Comparison of ENCODE assay signal across 10 mouse cellular contexts in the genomic region with DNA sequence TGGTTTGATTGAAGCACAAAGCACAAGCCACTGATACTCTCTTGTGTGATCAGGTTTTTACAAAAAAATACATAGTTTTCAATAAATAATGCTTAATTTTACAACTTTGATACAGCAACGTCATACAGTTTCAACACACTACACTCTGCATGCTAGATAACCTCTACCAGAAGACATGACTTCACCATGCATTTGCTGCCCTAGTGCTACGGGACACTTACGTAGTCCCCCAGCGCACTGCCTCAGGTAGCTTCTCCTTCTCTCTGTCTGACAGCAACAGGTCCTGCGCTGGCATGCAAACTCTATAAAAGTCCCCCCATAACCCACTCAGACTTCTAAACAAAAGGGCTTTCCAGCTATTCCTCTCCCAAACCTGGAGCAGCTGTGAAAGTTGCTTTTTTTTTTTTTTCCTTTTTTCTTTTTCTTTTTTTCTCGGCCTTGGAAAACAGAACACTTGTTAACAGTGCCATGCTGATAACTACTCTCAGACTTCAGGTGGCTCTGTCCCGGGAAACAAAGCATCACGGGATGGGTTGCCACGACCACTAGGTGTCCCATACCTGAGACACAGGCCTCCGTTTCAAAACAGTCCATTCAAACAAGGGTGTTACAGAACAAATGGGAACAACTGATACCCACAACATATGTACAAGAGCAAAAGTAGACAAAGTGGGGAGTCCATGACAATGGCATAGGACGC. TPM values are rescaled to one million over a fixed set of nuclear protein-coding genes. Genes with fewer than 3 reads are reported as not detected.
DNase-seq lines count a peak whose midpoint lies in the region; ATAC-seq lines count a peak whose summit lies in the region.
"Had no signal": no experiment of that assay in that cellular context is flagged by ENCODE, and none has a peak within 500 bp of the region (broad histone marks: within the 10 kb centered on the region; RNA-seq: fewer than 3 reads in every experiment).

No protein-coding gene starts in this region.

- H3K4me1 ChIP-seq in embryonic facial prominence, embryonic 13.5 days, result peaks cover 19% of the 10 kb centered on the region
- peaks cover 14% of the 10 kb centered on the region for H3K4me1 ChIP-seq in hindbrain, embryonic 16.5 days (ENCODE audit: control insufficient read depth, insufficient read depth, low read depth, low read length)
- peaks cover 11% of the 10 kb centered on the region; the same call in 1 of the 2 replicates for H3K4me1 ChIP-seq in neural tube, embryonic 12.5 days

- H3K9me3 ChIP-seq in embryonic facial prominence, embryonic 13.5 days, result no peaks in the 10 kb centered on the region
- no peaks in the 10 kb centered on the region for H3K9me3 ChIP-seq in hindbrain, embryonic 16.5 days (ENCODE audit: control insufficient read depth, low read length)
- H3K9me3 ChIP-seq in neural tube, embryonic 12.5 days, result no peaks in the 10 kb centered on the region

- peak; percentile 4 for DNase-seq in kidney, postnatal 14 days
- no peak for DNase-seq in kidney, postnatal 25 days
- no peak for DNase-seq in gastrocnemius, postnatal 10 days
- no peak for DNase-seq in right cerebral cortex, postnatal 25 days
- no peak for DNase-seq in spleen, postnatal 10 days (ENCODE audit: low spot score in 2 of 2)
- DNase-seq: adrenal gland, adult 8-10 months had no signal

- H3K4me2 ChIP-seq in embryonic facial prominence, embryonic 13.5 days, result peak overlapping the region; percentile 70
- H3K4me2 ChIP-seq in hindbrain, embryonic 16.5 days (ENCODE audit: low read length), result peak overlapping the region; percentile 66
- peak overlapping the region; percentile 70 for H3K4me2 ChIP-seq in neural tube, embryonic 12.5 days (replicated peaks)

- ATAC-seq in embryonic facial prominence, embryonic 13.5 days (ENCODE audit: insufficient number of reproducible peaks, insufficient read depth, low FRiP score, low TSS enrichment, low read depth), result no peak
- no peak for ATAC-seq in hindbrain, embryonic 16.5 days
- no peak for ATAC-seq in neural tube, embryonic 12.5 days (ENCODE audit: low FRiP score, low read depth)

- no peaks in the 10 kb centered on the region for H3K27me3 ChIP-seq in embryonic facial prominence, embryonic 13.5 days
- H3K27me3 ChIP-seq in hindbrain, embryonic 16.5 days (replicated peaks; ENCODE audit: control insufficient read depth, insufficient read depth, low read length), result no peaks in the 10 kb centered on the region
- no peaks in the 10 kb centered on the region for H3K27me3 ChIP-seq in neural tube, embryonic 12.5 days (replicated peaks)

- H3K4me3 ChIP-seq in embryonic facial prominence, embryonic 13.5 days, result peak overlapping the region; percentile 97
- peak overlapping the region; percentile 63 for H3K4me3 ChIP-seq in hindbrain, embryonic 16.5 days (ENCODE audit: low read length)
- peak overlapping the region; percentile 11; the same call in 1 of the 2 replicates for H3K4me3 ChIP-seq in neural tube, embryonic 12.5 days

- peaks cover 24% of the 10 kb centered on the region for H3K36me3 ChIP-seq in embryonic facial prominence, embryonic 13.5 days
- no peaks in the 10 kb centered on the region for H3K36me3 ChIP-seq in hindbrain, embryonic 16.5 days (ENCODE audit: control insufficient read depth, insufficient read depth, low read length)
- H3K36me3 ChIP-seq in neural tube, embryonic 12.5 days, result peaks cover 13% of the 10 kb centered on the region

- 42% methylated on average over 11 of the region's 11 CpGs for WGBS in embryonic facial prominence, embryonic 13.5 days
- WGBS in hindbrain, embryonic 16.5 days, result 35% methylated on average over 11 of the region's 11 CpGs
- WGBS in neural tube, embryonic 12.5 days, result 66% methylated on average over 11 of the region's 11 CpGs

- peak overlapping the region; percentile 80 for H3K27ac ChIP-seq in embryonic facial prominence, embryonic 13.5 days
- peak overlapping the region; percentile 0; the same call in 1 of the 2 replicates for H3K27ac ChIP-seq in hindbrain, embryonic 16.5 days (ENCODE audit: low read depth, low read length)
- no peak overlapping the region for H3K27ac ChIP-seq in neural tube, embryonic 12.5 days

- H3K9ac ChIP-seq in embryonic facial prominence, embryonic 13.5 days, result peak overlapping the region; percentile 72; the same call in 1 of the 2 replicates
- H3K9ac ChIP-seq in hindbrain, embryonic 16.5 days (ENCODE audit: low read depth, low read length), result peak overlapping the region; percentile 45; the same call in 1 of the 2 replicates
- H3K9ac ChIP-seq in neural tube, embryonic 12.5 days, result peak overlapping the region; percentile 35; the same call in 1 of the 2 replicates

RNA-seq across cellular contexts. Expression of a gene that starts 6.9 kb away (rescaled TPM):
- 198 and 204 TPM in 2 replicates for polyA plus RNA-seq in embryonic facial prominence, embryonic 13.5 days (2015; fragmentation: Nextera tagmentation; extraction: Ambion mirVana)
- polyA plus RNA-seq in hindbrain, embryonic 16.5 days (2015; fragmentation: Nextera tagmentation; extraction: Ambion mirVana), result 179 and 238 TPM in 2 replicates
- 576 and 584 TPM in 2 replicates for polyA plus RNA-seq in neural tube, embryonic 12.5 days (2016; fragmentation: Nextera tagmentation; extraction: Ambion mirVana)
- 1 to 10 TPM; 4.0 to 5.7 TPM for total RNA-seq in gastrocnemius, postnatal 10 days (2021)
- total RNA-seq: megakaryocyte progenitor cell, adult 5-6 weeks had no signal

Comparison
In these comparisons a context has a peak if more than half of its experiments do, and no peak if none do; other contexts are left out.
1. H3K4me3 ChIP-seq: peak in every context shown above with its lines; median percentile 97 in embryonic facial prominence, embryonic 13.5 days; 63 in hindbrain, embryonic 16.5 days; 11 in neural tube, embryonic 12.5 days.